Mouse (Mus musculus) spleen, postnatal 14 days (tissue): Measurements from ENCODE around the gene Phf23.
"Not testable (repeated sequence)": the region's sequence is repeated elsewhere in the genome, so short reads cannot be mapped to it uniquely, and the experiment has no call there.

Experiments used
- DNase-seq, 2 experiments: peaks; one replicate each; pipeline ENCODE4 v3.0.0; 2021 to 2022; ENCODE audit warnings: low spot score in 2 of 2

Gene Phf23

DNA sequence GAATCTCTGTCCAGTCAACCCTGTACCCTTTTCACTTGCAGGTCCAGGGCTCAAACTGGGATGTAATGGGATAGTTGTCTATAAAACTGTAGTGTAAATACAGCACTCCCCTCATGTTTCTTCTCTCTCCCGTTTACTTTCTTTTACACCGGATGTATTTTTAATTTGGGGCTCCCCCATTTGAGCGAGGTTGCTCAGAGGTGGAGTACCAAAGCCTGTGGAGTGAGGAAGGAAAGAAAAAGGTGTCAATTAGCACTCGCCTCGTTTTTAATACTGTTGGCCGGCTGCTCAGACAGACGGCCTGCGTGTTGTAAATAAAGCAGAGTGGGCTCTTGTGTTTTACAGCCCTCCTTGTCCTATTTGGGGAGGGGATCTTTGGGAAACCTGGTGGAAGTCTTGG, 4.1 kb downstream of the Phf23 start:
- DNase-seq: no peak

- DNase-seq: peak; percentile 74 to 81
Observed at GRCm38 (mm10) chr11:70000396-70000898, 4.9 kb downstream of the Phf23 start, which contains the start of gene Dvl2. Gene Dvl2 (plus strand): TSS chr11:70000595.

GRCm38 (mm10) chr11:70001159-70001558, 5.6 kb downstream of the Phf23 start:
- no peak for DNase-seq

GRCm38 (mm10) chr11:70001865-70002264, 6.3 kb downstream of the Phf23 start:
- peak in 1 of 2 experiments; percentile 56 for DNase-seq

- no peak for DNase-seq
Observed at GRCm38 (mm10) chr11:70002471-70002870, 6.9 kb downstream of the Phf23 start.

DNA sequence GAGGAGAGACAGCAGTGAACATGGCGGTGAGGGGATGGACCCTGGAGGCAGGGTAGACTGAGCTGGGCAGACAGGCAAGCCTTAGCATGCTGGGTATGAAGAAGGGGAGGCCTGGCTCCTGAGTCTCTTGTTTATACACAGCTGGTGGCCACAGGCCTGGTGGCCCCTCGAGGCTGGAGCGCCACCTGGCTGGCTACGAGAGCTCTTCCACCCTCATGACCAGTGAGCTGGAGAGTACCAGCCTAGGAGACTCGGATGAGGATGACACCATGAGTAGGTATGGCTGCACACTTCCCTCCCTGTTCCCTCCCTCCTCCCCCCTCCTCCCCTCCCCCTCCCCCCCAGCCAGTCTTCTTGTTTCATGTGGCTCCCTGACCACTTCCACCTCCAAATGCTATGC, 9.9 kb downstream of the Phf23 start:
- no peak for DNase-seq

- DNase-seq: no peak
Observed at GRCm38 (mm10) chr11:70010033-70010432, 14.5 kb downstream of the Phf23 start.

- no peak for DNase-seq
Observed at GRCm38 (mm10) chr11:70010548-70010947, 15.0 kb downstream of the Phf23 start.

DNA sequence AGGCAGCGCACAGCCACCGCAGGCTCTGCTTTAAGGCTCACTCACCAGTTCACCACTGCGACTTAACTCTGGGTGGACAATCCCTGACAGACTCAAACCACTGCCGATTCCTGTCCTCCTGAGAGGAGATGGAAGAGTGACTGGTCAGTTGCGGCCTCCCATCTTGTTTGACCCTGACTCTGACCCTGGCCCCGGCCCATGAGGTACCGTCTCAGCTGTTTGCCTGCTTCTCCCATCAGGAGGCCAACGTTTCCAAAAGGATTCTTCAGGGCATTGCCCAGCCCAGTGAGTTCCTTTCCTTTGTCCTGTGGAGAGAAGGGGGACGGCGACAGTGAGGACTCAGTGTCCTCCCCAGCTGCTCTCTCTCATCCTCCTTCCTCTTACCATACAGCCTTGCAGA, 15.4 kb downstream of the Phf23 start:
- no peak for DNase-seq

DNA sequence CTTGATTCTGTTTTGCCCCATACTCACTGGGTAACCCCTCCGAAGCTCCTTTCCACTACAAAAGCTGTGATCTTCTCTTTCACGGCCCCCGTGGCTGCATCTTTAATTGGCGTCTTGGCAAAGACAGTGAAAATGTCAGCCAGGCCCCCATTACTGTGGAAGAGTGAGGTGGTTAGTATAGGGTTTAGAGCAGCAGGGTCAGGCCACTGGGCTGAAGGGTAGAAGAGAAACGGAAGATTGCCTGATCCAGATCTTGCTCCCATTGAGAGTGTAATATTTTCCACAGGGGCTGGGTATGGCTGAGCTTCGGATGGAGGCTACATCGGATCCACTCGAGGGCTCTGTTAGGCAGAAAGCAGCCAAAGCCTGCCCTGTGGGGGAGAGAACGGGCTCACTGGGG, 17.4 kb downstream of the Phf23 start:
- no peak for DNase-seq

- no peak for DNase-seq
Observed at GRCm38 (mm10) chr11:70013408-70013807, 17.8 kb downstream of the Phf23 start.

DNA sequence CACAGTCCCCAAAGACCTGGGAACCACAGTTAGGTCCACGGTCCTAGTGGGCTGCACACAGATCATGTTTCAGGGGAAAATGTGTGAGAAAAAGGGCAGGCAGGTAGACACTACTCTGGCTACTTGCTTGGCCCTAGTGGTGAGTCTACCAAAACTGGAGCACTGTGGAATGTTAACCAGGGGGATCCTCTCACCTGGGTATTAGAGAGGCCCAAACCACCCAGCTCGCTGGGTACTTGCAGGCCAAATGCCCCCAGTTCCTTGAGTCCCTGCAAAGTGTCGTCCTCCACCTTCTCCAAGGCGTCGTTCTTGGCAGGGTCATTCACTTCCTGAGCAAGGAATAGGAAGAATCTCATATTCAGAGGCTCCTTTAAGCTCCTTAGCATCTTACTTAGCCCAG, 18.5 kb downstream of the Phf23 start:
- no peak for DNase-seq

DNA sequence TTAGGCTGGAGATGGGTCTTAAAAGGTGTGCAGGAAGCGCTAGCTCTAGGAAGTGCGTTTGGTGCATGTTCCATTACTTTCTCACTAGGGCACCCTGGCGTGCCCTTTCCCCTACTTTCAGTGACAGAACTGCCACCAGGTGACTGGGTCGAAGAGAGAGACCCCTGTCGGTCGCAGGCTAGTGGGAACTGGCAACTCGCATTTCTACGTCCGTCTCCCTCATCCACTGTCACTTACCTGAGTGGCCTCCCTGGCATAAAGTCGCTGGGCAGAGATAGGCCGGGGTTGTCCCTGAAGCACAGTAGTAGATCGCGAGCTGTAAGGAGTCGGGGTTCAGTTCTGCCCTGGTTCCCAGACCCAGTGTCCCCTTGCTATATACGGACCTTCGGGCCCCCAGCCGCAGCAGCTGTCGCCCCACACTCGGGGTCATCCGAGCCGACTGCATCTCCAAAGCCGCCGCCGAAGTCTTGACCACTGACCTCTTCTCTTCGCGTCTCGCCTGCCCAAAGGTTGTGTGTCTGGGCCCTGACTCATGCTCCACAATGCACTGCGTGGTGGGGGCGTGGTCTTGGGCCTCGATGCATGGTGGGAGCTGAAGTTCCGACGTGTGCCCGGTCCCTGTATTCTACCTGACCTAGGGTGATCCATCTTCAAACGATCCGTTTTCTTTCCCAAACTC, 19.4 kb downstream of the Phf23 start, which contains the start of gene Acadvl:
Acadvl (minus strand) TSS at position 532 of the 679 bp plus-strand sequence.
- peak; percentile 69 to 76 for DNase-seq

DNA sequence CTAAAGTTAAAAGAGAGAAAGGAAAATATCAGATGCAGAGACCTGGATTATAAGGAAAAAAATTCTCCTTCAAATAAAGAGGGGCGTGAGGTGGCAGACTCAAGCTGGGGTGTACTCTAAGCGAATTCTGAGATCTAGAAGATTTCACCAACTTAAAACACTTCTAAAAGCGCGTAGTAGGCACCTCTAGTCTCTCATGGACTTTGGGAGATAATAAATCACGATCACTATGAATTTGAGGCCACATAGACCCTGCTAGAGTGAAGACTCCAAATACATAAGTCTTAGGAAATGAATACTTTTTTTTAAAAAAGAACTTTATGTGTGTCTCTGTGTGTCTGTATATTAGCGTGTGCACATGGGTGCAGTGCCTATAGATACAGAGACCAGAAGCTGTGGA, 20.1 kb downstream of the Phf23 start:
- no peak for DNase-seq

GRCm38 (mm10) chr11:70016177-70016576, 20.6 kb downstream of the Phf23 start:
- DNase-seq: not testable (repeated sequence)

- no peak for DNase-seq
Observed at GRCm38 (mm10) chr11:70016669-70017068, 21.1 kb downstream of the Phf23 start, which contains the start of gene Dlg4. Gene Dlg4 (plus strand): TSS chr11:70016942.

GRCm38 (mm10) chr11:70017199-70017767, 21.7 kb downstream of the Phf23 start:
- DNase-seq: no peak

- no peak for DNase-seq
Observed at GRCm38 (mm10) chr11:70018131-70018990, 22.8 kb downstream of the Phf23 start.

DNA sequence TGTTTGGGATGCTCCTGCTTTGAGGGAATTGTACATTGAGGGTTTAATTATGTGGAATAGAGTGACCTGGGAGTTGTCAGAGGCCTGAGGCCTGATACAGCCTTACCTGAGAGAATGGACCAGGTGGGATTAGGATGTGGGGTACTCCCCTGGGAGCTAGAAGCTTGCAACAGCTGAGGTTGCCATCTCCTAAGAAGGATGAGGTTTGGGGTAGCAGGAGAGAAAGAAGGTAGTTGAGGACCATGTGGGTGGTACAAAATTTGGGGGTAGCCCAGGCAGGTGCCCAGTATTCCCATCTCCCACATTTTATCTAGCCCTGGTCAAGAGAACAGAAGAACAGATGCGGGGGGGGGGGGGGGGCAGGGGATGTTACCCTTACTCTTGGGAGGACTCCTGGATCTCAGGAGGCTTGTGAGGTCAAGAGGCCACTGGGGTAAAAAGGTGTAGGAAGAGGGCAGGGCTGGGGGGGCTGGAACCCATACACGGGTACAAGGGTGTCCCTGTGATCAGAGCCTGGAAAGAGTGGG, 24.0 kb downstream of the Phf23 start:
- DNase-seq: no peak

DNA sequence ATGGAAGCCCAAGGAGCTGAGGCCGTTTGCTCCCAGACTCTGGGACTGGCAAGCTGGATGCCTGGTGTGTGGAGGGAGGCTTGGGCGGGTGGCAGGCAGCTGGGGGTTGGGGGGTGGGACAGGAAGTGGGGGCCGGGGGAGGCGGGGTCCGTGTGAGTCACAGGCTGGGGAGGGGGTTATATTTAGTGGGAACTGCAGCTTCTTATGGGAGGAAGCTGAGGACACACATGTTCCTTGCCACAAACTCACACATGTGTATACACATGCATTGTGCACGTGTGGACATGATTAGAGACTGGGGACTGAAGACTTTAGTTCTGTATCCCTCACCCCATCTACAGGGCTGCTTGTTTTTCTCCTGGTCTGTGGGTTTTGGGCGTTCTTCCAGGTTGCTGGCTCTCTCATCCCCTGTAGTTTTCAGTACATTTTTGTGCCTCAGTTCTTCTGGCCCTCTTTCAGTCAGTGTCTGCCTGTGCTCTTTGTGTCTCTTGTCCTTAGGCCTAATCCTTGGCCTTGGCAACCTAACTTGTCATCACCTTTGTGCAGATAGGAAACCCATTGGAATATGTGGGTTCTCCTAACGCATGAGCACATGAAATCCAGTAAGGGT, 24.6 kb downstream of the Phf23 start:
- no peak for DNase-seq

- peak; percentile 31 to 52 for DNase-seq
Observed at GRCm38 (mm10) chr11:70020731-70021263, 25.2 kb downstream of the Phf23 start.
